Mouse (Mus musculus) monocyte, adult 2 months (primary cell): Measurements from ENCODE around the gene Hspbap1.

Source experiments
- DNase-seq, 2 experiments: peaks; one replicate each; pipeline ENCODE4 v3.0.0; 2022; ENCODE audit warnings: low spot score in 2 of 2, low read depth in 1 of 2

Hspbap1 gene

DNA sequence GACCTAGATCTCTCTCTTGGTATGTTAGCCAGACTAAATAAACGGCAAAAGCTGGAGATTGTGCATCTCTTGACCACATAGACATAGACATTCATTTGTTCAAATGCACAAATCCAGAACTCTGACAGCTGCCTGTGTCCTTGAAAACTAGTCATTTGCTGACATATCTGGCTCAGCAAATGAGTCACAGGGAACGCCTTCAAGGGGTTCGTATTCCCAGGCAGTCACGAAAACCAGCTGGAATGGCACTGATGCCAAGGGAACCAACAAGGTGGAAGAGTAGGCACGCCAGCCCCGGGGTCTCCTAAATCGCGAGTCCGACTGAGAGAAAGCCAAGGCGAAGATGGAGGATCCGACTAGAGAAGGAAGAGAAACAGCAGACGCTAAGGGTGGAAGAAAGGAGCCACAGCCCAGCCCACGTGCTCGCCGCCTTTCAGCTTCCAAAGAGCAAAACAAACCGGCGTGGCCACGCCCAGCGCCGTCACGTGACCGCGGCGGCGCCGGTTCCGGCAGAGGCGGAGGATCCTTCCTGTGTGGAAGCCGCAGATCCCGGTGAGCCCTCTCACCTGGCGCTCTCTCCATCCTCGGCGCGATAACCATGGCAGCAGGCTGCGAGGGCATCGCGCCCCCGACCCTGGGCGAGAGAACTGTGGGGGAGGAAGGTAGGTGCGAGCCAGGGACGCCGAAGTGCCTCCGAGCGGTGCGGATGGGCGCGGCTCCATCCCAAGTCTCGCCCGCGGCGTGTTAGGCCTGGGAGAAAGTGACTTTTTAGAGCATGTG lies at the start of gene Hspbap1:
TSS of gene Hspbap1 (plus strand) at position 498 of the 780 bp plus-strand sequence.
- peak; percentile 74 to 87 for DNase-seq

DNA sequence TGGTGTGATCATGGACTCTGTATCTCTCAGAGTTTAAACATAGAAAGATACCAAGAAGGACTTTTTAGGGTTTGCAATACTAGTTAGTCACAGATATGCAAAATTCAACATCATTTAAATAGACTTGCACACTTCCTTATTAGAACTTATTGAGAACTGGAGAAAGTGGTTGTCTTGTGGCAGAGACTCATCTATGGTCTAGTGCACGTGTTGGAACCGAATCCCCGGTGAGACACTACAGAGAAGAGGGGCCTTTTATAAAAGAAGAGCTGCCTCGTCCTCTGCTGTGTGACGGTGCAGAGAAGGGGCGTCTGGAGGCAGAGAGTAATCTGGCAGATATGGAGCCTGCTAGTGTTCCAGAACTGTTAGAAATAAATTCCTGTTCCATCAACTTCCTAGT lies 45.6 kb upstream of the Hspbap1 start:
- no peak for DNase-seq

DNA sequence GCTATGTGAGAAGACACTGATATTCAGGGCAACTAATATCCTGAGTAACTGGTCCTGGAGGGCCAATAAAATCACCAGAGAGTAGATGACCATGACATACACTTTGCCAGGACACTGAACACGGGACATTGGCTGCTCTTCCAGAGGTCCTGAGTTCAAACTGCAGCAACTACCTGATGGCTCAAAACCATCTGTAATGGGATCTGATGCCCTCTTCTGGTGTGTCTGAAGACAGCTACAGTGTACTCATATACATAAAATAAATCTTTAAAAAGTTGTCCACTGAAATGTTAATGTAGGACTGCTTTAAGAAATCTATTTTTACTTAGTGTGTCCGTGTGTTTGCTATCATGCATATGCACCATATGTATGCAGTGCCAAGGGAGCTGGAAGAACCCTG lies 43.6 kb upstream of the Hspbap1 start:
- no peak for DNase-seq

DNA sequence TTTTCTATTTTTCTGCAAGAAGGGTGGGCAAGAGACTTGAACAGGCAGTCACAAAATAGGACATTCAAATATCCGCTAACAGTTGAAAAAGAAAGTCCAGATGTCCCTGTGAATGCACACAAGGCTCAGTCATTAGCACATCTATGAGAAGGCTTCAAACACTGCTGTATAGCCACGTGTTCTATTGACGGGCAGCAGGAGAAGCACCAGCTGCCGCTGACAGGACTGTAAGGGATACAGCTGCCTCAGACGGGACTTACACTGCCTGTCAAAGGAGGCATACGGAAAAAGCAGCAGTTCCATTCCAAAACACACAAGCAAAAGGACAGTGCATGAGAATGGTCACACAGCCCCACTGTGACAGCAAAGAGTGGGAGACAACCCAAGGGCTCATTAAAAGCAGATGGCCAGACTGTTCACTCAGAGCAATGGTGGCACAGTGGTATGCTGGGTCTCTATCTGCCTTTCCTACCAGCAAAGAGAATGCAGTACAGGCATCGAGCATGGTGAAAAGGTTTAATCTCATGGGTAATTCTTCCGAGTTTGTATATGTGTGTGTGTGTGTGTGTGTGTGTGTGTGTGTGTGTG lies 40.9 kb upstream of the Hspbap1 start:
- no peak for DNase-seq

DNA sequence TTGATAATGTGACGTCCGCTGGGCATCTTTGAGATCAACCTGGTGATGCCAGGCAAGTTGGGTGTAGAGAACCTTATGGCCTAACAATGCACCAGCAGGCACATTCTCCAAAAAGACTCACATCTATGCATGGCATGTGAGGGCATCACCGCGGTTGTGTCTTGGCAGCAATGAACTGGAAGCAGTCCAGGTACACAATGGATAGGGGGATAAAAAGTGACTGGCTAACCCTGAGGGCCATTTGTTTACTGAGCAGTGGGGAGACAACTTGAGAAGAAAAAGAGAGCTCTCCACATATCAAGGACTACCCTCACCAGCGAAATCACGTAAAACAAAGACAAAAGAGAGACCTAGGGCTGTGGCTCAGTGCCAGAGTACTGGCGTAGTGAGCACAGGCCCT lies 38.1 kb upstream of the Hspbap1 start:
- no peak for DNase-seq

DNA sequence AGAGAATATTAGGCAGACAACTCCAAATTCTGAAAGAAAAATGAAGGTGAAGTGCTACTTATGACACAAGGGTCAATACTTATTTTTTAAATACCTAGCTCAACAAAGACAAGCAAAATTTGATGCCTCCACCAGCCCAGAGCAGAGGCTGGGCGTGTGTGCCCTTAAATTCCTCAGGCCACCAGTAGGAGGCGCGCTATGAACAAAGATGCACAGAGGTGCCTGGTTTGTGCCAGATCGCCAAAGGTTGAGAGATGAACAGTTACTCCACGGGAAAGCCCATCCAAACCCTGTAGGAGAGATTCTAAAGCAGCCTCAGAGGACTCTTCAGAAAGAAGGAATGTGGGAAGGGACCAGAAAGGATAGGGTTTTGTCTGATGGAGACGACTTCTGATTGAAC lies 36.1 kb upstream of the Hspbap1 start:
- DNase-seq, result peak; percentile 11 to 52

DNA sequence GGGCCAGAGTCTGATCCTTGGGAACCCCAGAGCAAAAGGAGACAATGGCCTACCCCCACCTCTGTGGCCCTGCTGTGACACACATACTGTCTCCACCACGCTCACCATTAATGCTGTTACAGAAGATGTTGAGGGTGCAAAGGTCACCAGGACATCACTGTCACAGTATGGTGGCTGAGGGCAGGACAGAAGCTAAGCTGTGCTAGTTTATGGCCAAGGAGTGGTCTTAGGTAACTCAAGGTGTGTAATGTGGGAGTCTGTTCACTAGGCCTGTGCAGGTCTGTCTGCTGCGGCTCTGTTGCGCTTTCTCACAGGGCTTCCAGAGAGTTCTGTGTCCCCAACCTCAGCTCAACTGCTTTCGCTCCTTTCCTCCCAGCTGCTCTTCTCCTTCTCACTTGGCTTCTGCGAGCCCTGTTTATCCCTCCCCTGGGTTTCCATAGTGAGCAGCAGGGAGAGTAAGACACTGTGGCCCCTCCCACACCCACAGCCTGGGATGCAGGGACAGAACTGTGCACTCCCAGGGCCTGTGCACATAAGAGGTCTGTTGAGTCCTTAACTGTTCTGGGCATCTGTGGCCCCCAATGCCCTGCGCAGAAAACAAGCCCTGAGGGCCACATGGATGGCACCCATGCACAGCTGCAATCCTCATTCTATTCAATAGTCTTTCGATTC lies 31.9 kb upstream of the Hspbap1 start:
- DNase-seq, result no peak

DNA sequence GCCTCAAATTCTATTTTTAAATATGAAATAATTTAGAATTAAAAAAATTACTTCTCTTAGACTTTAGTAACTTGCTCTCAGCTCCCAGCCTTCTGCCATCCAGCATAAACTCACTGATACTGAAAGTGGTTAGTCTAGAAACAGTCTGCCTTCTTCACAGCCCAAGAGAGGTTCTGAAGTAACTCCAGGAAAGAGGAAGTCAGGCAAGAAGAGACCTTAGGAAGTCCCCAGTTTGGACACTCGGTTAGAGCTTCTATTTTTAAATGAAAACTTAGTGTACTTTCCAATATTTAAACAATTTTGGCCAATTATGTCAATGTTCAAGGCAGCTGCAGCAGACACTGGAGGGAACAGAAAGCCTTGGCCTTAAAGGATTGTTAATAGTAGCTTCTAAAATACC lies 30.6 kb upstream of the Hspbap1 start:
- DNase-seq, result no peak

DNA sequence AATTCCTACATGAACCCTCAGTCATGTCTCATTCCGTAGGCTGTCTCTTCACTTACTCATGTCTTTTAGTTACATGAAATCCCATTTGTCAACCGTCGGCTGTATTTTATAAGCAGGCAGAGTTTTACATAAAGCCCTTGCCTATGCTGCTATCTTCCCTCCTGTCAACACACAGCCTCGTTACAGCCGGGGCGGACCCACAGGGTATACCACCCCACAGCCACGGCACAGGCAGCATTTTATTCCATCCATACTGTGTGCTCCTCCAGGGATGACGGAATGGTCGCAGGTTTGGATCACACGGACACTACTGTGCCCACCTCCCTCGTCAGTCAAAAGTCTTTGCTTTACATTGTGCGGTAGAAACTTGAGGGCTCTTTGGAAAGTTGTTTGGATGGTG lies 29.8 kb upstream of the Hspbap1 start:
- no peak for DNase-seq

DNA sequence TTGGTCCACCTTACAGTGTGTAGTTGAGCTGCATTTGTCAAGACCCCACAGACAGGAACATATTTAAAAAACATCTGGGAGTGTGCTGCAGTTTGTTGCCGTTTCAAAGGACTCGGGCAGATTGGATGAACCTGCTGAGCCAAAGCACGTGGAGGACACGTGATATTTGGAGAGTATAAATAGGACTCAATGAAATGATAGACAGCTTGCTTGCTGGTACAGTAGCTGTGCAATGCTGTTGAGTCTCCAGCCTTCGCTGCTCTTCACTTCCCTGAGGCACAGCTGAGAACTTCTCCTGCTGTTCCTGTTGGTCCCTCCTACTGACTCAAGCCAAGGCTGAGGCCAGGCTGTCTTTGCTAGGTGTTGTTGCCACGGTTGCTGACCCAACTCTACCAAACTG lies 29.2 kb upstream of the Hspbap1 start:
- no peak for DNase-seq

DNA sequence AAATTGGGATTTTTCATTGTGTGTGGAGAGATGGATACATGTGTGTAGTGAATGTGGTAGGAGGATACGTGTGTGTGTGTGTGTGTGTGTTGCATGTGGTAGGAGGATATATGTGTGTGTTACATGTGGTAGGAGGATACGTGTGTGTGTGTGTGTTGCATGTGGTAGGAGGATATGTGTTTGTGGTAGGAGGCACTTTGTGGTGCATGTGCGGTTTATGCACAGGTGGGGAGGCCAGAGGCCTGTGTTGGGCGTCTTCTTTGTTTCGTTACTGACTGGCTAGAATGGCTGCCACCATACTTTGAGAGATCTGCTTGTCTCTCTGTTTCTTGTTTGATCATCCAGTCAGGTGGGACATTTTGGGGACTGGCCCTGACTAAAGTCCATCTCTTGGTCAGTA lies 28.6 kb upstream of the Hspbap1 start:
- no peak for DNase-seq

DNA sequence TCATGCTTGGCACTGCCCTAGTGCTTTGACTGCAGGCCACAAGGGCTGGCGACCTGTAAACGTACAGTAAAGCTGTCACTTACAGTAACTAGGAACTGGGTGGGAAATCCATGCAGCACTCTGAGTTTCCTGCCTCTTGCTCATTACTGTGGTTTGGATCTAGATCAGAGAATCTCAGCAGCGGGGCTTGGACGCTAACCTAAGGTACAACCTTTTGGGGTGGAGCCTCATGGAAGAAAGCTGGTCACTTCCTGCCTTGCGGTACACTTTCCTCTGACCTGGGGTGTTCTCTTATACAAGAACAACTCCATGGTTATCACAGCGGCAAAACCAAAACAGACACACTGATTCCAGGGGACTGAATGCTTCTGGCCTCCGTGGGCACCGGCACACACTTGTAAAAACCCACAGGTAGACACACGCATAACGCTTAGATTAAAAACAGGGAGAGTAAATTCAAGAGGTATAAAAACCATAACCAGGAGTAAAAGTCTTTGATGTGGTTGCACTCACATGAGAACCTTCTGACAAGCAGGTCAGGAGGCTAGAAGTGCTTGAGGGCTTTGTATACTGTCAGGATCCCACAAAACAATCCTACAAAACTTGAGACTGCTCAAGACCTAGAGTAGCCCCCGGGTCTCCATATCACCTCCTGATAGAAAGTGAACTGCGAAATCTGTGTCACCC lies 27.8 kb upstream of the Hspbap1 start:
- DNase-seq, result no peak

DNA sequence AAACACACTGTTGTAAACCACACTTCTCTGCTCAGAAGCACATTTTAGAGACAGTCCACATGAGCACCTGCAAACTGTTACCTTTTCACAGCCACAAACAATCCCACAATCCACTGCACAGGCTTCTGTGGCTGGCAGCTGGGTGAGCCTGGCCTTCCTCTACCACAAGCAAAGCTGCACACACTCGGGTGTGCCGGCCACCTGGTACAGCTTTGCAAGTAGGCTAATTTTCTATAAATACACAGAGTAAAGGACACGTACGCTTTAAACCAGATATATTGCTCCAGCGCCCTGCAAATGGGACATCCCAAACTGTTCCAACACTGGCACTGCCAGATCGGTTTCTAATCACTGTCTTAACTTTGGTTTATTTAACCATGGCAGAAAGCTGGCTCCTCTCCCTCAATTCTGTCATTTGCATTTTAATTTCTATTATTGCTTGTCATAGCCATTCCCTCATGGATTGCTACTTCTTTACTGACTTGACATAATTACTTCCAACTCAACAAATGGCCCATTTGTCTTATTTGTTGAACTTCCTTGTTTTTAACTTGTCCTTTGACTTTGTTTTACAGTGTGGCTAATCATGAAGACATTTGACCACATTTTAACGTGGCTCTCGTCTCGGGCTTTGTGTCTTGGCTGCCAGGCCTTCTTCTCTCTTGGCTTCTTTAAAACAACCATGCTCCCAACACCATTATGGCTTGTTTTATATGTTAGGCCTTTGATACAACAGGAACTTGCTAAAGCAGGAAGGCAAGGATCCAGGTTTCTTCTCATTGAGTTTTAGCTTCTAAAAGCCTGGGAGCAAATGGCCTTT lies 22.5 kb upstream of the Hspbap1 start:
- no peak for DNase-seq

DNA sequence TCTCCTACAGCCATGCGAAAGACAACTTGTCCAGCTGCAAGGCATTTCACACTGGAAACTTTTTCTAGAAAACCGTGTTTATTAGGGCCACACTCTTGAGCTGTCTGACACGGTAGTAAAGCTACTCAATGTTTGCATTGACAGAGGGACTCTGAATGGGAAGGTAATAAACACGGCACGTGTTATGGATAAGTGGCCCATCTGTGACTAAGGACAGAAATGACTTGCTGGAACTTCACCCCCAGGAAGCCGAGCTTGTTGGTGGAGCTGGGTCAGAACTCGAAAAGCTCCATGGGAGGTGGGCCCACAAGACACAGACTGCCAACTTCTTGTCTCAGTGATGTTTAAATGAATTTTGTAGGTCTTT lies 22.0 kb upstream of the Hspbap1 start:
- DNase-seq, result no peak

DNA sequence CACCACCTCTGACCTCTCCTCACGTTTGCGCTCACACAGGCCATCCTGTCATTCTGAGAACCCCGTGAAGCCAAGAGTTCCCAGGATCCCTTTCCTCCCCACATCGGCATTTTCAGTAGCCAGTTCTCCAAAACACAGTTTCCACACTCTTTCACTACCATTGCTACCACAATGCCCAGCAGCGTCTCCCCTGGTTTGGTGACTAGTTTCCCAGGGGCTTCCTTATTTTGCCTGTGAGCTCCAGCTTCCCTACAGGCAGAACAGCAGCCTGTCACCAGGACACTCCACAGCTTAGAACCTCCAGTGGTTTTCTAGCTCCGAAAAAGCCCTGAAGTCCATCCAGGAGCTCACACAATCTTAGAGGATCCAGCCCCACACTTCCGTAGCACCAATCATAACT lies 20.8 kb upstream of the Hspbap1 start:
- DNase-seq, result peak in 1 of 2 experiments; percentile 14

DNA sequence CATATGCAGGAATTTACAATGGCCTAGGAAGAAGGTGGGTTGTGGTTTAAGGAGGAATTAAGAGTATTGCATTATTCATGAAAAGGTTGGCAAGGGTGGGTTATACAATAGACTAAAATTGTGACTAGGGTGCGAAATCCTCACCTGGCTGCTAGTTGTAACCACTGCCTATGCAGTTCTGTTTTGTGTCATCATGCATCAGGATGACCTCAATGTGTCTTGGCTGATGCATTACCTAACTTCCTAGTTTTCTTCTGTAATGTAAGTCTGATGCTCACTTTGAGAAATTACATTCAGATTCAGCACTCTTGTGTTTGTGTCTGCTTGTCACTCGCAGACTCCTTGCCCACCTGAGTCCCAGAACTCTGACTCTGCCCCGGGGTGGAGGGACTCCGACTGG lies 18.3 kb upstream of the Hspbap1 start:
- DNase-seq, result no peak

DNA sequence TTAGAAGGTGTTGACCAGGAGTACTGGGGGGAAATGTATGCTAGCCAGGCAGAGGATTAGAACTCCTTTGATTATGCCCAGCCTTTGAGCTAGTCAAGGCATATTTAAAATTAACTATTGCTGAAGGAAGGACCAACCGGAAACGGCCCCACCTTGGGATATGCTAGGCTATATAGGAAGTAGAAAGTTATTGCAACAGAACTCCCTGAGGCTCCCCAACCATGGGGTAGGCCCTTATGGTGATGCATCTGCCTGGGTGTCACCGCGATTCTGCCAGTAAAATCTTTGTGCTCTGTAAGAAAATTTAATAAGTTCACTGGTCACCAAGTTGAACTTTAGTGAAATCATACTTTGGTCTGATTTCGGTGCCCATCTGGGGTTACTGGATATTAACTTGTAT lies 16.2 kb upstream of the Hspbap1 start:
- DNase-seq, result no peak

DNA sequence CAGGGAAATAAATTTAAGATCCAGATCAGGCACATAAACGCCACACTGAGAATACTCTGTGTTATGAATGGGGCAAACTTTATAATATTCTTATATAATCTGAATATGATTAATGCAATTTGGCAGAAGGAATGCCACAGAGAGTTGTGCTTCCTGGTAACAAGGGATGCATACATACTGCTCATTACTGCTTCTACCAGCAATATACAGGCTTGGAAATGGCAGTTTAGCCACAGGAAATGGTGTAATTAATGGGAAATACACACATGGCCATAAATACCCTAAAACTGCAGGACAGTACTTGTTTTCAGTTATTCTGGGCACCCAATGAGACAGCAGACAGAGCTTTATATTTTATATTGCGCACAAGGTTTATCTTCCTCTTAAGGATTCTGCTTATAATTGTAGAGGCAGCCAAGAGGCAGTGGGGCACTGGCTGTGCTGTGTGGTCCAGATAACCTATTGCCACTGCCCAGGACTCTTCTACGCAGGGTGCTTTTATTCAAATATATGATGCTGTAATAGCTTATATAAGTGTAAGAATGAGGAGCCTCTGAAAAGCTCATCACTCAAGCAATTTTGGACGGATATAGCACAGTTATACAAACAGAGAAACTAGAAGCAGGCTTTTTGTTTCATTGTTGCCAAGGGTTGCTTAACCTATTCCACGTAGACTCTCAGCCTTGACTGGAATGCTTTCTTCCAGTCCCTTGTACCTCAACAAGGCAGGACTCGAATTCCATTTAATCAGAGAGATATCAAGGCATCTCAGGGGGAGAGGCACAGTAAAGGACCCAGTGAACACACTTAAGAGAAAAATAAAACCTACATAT lies 14.5 kb upstream of the Hspbap1 start:
- DNase-seq, result no peak

DNA sequence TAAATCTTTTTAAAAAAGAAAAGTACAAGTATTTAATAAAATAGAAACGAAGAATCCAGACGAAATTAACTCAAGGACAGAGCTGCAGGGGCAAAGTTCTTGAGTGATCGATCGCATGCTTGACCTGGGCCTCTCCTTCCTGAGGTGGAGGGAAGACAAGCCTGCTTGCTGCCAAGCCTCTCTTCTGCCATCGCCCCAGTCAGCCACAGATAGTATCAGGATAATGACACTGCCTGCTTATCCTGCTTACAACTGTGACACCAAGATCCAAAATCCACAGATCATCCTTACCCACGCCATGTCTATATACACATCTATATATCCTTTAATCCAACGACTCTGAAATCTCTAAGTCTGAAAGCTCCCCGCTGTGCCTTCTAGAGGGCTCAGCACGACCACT lies 13.5 kb upstream of the Hspbap1 start:
- DNase-seq, result no peak

DNA sequence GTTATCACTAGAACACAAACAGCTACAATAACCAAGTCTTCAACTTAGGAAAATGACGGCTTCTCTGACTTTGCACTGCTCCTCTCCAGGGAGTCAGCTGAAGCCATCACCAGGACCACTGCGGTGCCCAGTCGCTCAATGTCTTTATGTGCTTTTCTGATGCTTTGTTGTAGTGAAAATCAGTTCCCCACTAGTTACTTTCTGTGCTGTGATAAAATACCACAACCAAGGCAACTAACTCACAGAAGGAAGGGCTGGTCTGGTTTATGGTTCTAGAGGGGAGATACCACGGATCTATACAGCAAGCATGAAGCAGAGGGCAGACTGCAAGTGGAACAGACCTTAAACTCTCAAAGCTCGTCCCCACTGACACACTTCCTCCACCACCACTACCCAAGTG lies 10.8 kb upstream of the Hspbap1 start:
- DNase-seq, result no peak
